Mouse (Mus musculus) fibroblast of lung, adult 2 months (primary cell): ENCODE data around the gene Apom.

Source experiments
- DNase-seq: peaks from one replicate; pipeline ENCODE4 v3.0.0-alpha.2; 2011; ENCODE audit warnings: low read depth

Apom gene

GRCm38 (mm10) chr17:35131500-35132173 lies at the start of gene Apom:
Apom (minus strand) TSS chr17:35132050.
- DNase-seq = no peak

DNA sequence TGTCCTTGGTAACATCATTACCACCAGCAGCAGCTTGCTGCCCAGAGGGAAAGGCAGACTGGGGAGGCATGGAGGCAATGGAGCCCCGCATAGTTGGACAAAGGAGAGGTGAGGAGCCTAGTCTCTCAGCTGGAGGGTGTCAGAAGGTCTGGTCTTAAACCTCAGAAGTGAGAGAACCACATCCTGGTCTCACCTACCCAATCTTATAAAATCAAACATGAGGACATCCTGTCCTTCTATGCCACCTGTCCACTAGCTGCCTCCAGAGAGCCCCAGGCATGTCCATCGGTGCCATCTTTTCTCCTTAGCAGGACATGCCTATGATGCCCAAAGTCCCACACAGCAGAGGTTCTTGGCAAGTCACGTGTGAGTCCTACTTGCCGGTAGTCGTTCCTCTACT lies 48.2 kb upstream of the Apom start:
- DNase-seq = no peak

- DNase-seq = no peak
Observed at GRCm38 (mm10) chr17:35178528-35178927, 46.7 kb upstream of the Apom start.

DNA sequence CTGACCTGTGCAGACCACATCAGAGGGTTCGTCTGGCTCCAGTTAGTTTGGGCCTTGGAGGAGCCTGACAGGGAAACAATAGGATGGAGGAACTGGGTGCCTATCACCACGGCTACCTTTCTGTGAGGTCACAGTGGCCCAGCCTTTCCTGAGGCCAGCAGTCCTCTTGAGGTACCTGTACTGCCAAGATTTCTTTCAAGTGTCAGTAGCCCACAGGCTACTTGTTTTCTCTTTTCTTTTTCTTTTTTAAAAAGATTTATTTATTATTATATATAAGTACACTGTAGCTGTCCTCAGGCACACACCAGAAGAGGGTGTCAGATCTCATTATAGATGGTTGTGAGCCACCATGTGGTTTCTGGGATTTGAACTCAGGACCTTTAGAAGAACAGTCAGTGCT lies 44.1 kb upstream of the Apom start, which contains the start of gene Aif1:
TSS of gene Aif1 (minus strand) at position 101 of the 400 bp plus-strand sequence.
- no peak for DNase-seq

DNA sequence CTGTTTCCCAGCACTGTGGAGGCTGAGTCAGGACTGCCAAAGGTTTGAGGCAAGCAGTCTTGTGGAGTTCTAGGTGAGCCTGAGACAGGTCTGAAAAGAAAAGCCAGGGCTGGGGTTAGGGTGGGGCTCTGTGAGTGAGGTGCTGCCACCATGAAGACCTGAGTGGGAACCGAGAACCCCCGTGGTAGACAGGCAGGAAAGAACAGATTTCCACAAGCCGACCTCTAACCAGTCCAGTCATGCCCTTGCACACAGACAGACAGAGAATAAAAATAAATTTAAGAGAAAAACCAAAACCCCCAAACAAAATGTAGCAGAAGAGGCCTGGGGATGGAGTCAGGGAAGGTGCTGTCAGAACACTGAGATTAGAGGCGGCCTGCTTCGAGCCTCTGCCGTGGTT lies 43.5 kb upstream of the Apom start:
- DNase-seq = no peak

DNA sequence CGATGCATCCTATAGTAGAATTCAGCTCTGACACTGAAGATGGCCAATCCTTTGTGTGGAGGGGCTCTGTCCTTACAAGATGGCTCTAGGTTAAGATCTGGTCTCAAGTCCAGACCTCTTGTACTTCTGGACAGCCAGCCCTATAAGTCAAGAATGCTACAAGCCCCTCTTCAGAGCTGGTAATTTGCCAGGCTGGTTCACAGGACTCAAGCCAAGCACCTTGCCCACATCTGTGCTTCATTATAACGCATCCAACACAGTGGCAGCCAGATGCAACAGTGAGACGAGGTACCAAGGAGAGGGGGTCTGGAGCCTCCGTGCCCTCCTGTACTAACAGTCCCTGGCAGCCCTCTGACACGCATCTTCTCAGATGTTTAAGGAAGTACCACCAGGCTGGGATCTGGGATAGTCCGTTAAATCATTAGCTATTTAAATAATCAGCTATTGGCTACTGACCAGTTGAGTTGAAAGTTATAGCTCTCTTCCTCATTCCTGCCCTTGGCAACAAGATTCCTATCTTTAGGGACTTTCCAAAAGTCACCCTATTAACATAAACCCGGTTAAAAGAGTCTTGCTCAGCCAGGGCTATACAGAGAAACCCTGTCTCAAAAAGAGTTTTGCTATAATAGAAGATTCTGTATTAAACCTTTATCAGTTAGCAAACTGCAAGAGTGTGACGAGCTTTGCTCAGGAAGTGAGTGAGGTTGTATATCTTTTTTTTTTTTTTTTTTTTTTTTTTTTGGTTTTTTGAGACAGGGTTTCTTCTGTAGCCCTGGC lies 42.5 kb upstream of the Apom start:
- DNase-seq = no peak

GRCm38 (mm10) chr17:35173329-35173728 lies 41.5 kb upstream of the Apom start:
- no peak for DNase-seq

GRCm38 (mm10) chr17:35172445-35173234 lies 40.8 kb upstream of the Apom start:
- DNase-seq = no peak

- no peak for DNase-seq
Observed at GRCm38 (mm10) chr17:35168541-35169207, 36.8 kb upstream of the Apom start.

GRCm38 (mm10) chr17:35167794-35168193 lies 35.9 kb upstream of the Apom start:
- no peak for DNase-seq

- DNase-seq = no peak
Observed at GRCm38 (mm10) chr17:35166352-35167035, 34.6 kb upstream of the Apom start.

- no peak for DNase-seq
Observed at GRCm38 (mm10) chr17:35165451-35166155, 33.8 kb upstream of the Apom start.

DNA sequence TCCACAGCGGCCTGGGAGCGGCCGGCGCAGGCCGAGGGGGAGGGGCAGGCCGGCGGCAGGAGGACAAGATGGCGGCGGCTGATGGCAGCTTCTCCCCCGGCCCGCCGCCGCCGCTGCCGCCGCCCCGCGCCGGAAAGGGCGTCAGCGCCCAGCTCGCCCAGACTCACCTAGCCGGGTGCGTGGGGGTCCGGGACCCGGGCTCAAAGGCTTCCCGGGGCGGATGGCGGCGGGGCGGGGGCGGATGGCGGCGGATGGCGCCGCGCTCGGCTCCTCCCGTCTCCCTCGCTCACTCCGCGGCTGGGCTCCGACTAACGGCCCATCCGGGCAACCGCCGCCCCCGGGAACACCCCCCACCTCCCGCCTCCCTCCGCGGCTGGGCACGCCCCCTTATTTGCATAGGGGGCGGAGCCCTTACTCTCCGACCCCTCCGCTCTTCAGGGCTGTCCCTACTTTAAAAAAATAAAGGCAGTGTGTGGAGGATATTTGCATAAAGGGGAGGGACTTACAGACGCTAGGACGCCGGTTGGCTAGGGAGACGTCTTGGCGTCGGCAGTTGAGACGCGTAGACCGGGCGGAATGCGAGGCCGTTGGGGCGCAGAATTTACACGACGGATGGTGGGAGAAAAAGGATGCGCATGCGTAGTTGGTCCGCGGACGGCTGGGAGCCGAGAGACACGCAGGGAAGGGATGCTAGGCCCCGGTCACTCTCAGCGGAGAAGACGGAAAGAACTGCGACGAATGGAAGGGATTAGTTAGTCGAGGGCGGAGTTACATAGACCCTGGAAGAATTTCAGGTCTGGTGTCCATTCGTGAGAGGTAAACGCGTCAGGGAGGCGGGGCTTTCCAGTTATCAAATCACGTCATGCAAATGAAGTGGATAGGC lies 33.0 kb upstream of the Apom start, which contains the start of gene Prrc2a:
TSS of gene Prrc2a (minus strand) at position 330 of the 883 bp plus-strand sequence.
- peak; percentile 99 for DNase-seq

GRCm38 (mm10) chr17:35164218-35164567 lies 32.3 kb upstream of the Apom start:
- no peak for DNase-seq

DNA sequence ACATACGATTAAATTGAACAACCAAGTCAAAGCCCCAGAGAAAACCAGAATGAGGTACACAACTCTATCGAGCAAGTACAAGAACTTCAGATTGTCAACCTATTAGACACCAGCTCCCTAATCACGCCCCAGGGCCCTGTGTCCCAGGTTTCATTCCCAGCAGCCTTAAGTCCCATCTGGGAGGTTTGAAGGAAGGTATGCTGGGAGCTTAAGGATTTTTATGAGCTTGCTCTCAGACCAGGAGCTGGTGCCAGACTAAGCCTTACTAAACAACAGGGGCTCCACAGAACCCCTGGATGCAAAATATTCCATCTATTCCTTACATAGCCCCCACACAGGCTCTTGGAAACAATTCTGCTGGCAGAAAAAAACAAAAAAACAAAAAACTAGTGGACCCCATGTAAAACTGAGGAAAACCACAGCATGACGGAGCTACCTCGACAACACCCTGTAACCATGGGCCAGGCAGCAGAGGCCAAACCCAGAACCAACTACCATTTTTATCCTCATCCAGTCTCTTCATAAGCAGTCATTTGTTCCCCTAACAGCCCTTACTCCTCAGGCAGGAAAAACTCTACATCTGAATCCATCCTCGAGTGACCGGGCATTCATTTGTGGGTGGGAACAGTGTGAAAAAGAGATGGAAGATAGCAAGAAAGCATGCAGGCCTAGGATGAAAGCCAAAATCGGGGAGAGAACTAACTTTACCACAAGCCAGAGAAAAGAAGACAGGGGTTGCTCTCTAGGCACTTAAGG lies 31.7 kb upstream of the Apom start:
- no peak for DNase-seq

- no peak for DNase-seq
Observed at GRCm38 (mm10) chr17:35162730-35163129, 30.9 kb upstream of the Apom start.

GRCm38 (mm10) chr17:35162121-35162520 lies 30.3 kb upstream of the Apom start:
- DNase-seq = no peak

- no peak for DNase-seq
Observed at GRCm38 (mm10) chr17:35161421-35161820, 29.6 kb upstream of the Apom start.

DNA sequence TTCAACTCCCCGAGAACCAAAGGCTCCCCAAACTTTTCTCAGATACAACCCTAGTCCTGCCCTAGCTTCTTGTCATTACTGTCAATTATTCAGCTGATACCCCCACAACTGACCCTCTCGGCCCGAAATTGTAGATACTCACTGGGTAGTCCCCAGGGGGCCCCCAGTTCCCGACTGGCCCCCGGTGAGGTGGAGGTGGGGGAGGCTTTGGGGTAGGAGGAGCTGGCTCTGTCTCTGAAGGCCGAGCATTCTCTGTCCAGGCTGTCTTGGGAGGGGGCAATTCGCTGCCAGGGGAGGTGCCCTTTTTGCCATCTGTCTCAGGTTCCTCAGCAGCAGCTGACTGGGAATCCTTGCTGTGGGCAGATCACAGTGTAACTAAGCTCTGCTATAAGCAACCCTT lies 27.8 kb upstream of the Apom start:
- DNase-seq = no peak
